Comparison of ENCODE assay signal across 8 mouse cellular contexts in the genomic region with DNA sequence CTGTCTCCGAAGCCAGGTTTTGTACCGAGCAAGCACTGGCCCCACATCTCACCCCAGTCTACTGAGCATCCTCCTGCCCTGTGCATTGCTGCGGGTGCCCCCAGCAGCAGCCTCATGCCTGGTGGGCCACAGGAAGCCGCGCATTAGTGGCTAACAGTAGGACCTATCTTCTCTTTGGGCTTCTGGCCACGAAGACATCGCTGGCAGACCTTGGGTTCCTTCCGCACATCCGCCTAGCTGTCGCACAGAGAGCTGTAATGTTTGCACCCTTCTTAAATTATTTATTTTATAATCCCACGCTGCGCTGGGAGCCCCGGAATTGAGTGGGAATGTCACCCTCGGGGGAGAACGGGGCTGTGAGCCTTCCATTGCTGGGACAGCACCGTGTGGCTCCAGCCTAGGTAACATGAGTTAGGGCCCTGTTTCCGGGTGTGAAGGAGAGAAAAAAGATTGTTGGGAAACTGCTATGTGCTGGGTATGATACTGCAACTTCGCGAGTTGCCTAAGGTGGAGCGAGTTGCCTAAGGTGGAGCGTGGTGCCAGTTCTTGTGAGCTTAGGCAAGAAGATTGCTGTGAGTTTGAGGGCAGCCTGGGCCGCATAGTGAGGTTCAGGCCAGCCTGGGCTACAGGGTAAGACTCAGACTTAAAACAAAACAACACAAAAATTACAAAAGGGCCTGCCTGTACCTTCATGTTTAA. TPM values are rescaled to one million over a fixed set of nuclear protein-coding genes. Genes with fewer than 3 reads are reported as not detected.
DNase-seq lines count a peak whose midpoint lies in the region; ATAC-seq and TF ChIP-seq lines count a peak whose summit lies in the region.

No protein-coding gene starts in this region.

- H3K27me3 ChIP-seq in kidney, embryonic 14.5 days (ENCODE audit: control insufficient read depth, insufficient read depth, low read length): no peaks in the 10 kb centered on the region
- H3K27me3 ChIP-seq in E14TG2a.4 (ENCODE audit: insufficient read depth, low read length): peaks cover 10% of the 10 kb centered on the region; the same call in 1 of the 2 replicates
- H3K27me3 ChIP-seq in intestine, postnatal 0 days (replicated peaks; ENCODE audit: control insufficient read depth, insufficient read depth, low read length): no peaks in the 10 kb centered on the region
- H3K27me3 ChIP-seq in midbrain, embryonic 16.5 days (ENCODE audit: control insufficient read depth, insufficient read depth, low read depth, low read length): peaks cover 3% of the 10 kb centered on the region; the same call in 1 of the 2 replicates

- peak; percentile 5; the same call in 1 of the 2 replicates for ATAC-seq in kidney, embryonic 14.5 days (ENCODE audit: low FRiP score, low TSS enrichment)
- no peak for ATAC-seq in intestine, postnatal 0 days
- peak; percentile 26 for ATAC-seq in midbrain, embryonic 16.5 days

- peak overlapping the region; percentile 71 for H3K9ac ChIP-seq in kidney, embryonic 14.5 days (ENCODE audit: low read depth, low read length)
- peak overlapping the region; percentile 41; the same call in 1 of the 2 replicates for H3K9ac ChIP-seq in intestine, postnatal 0 days (ENCODE audit: low read depth, low read length)
- peak overlapping the region; percentile 82 for H3K9ac ChIP-seq in midbrain, embryonic 16.5 days (ENCODE audit: low read depth, low read length)

- TF ChIP-seq POLR2A in embryonic fibroblast, embryonic 13.5 days (IDR thresholded peaks at IDR 0.05; ENCODE audit: low read depth, low read length): no peak

- H3K4me2 ChIP-seq in kidney, embryonic 14.5 days (replicated peaks; ENCODE audit: low read depth, low read length): peak overlapping the region; percentile 60
- H3K4me2 ChIP-seq in intestine, postnatal 0 days (replicated peaks; ENCODE audit: low read depth): peak overlapping the region; percentile 71
- H3K4me2 ChIP-seq in midbrain, embryonic 16.5 days (ENCODE audit: low read length): peak overlapping the region; percentile 64

- peak overlapping the region; percentile 70 for H3K4me3 ChIP-seq in kidney, embryonic 14.5 days (ENCODE audit: low read length)
- H3K4me3 ChIP-seq in E14TG2a.4 (replicated peaks; ENCODE audit: low read length): peak overlapping the region; percentile 88
- peak overlapping the region; percentile 74 for H3K4me3 ChIP-seq in embryonic fibroblast, embryonic 13.5 days (ENCODE audit: insufficient read depth, low read length)
- H3K4me3 ChIP-seq in intestine, postnatal 0 days (ENCODE audit: low read depth, low read length): peak overlapping the region; percentile 47
- peak overlapping the region; percentile 61 for H3K4me3 ChIP-seq in midbrain, embryonic 16.5 days (ENCODE audit: low read depth, low read length)

- DNase-seq in kidney, adult 11 months: no peak
- DNase-seq in embryo, embryonic 11 days: no peak
- DNase-seq in ovary, postnatal 36 days (ENCODE audit: low spot score): no peak

- H3K9me3 ChIP-seq in kidney, embryonic 14.5 days (ENCODE audit: control insufficient read depth, low read length): no peaks in the 10 kb centered on the region
- no peaks in the 10 kb centered on the region for H3K9me3 ChIP-seq in E14TG2a.4 (ENCODE audit: low read length)
- no peaks in the 10 kb centered on the region for H3K9me3 ChIP-seq in intestine, postnatal 0 days (ENCODE audit: control insufficient read depth)
- no peaks in the 10 kb centered on the region for H3K9me3 ChIP-seq in midbrain, embryonic 16.5 days (replicated peaks; ENCODE audit: control insufficient read depth, low read length, poor library complexity, severe bottlenecking)

- H3K36me3 ChIP-seq in kidney, embryonic 14.5 days (ENCODE audit: control insufficient read depth, insufficient read depth, low read length): no peaks in the 10 kb centered on the region
- no peaks in the 10 kb centered on the region for H3K36me3 ChIP-seq in E14TG2a.4 (ENCODE audit: insufficient read depth, low read length)
- no peaks in the 10 kb centered on the region for H3K36me3 ChIP-seq in intestine, postnatal 0 days (ENCODE audit: control insufficient read depth, insufficient read depth)
- H3K36me3 ChIP-seq in midbrain, embryonic 16.5 days (ENCODE audit: control insufficient read depth, insufficient read depth, low read length): no peaks in the 10 kb centered on the region

- TF ChIP-seq CTCF in E14TG2a.4 (conservative IDR thresholded peaks at IDR 0.05; ENCODE audit: low read length): no peak
- no peak for TF ChIP-seq CTCF in embryonic fibroblast, embryonic 13.5 days (IDR thresholded peaks at IDR 0.05; ENCODE audit: borderline replicate concordance, insufficient read depth, low read length)
- TF ChIP-seq CTCF in intestine, postnatal 0 days (IDR thresholded peaks at IDR 0.05; ENCODE audit: low read depth): no peak

- peak overlapping the region; percentile 47; the same call in 1 of the 2 replicates for H3K27ac ChIP-seq in kidney, embryonic 14.5 days (ENCODE audit: low read depth, low read length)
- H3K27ac ChIP-seq in embryonic fibroblast, embryonic 13.5 days (ENCODE audit: insufficient read depth, low read length): peak overlapping the region; percentile 43
- H3K27ac ChIP-seq in intestine, postnatal 0 days (ENCODE audit: low read depth, low read length): peak overlapping the region; percentile 15; the same call in 1 of the 2 replicates
- no peak overlapping the region for H3K27ac ChIP-seq in midbrain, embryonic 16.5 days (ENCODE audit: low read length)

- 29% methylated on average over 22 of the region's 22 CpGs for WGBS in kidney, embryonic 14.5 days
- WGBS in intestine, postnatal 0 days: 31% methylated on average over 22 of the region's 22 CpGs
- 37% methylated on average over 22 of the region's 22 CpGs for WGBS in midbrain, embryonic 16.5 days

- H3K4me1 ChIP-seq in kidney, embryonic 14.5 days (ENCODE audit: control insufficient read depth, insufficient read depth, low read length): peaks cover 58% of the 10 kb centered on the region
- H3K4me1 ChIP-seq in E14TG2a.4 (replicated peaks; ENCODE audit: low read depth, low read length): peaks cover 80% of the 10 kb centered on the region
- peaks cover 28% of the 10 kb centered on the region for H3K4me1 ChIP-seq in embryonic fibroblast, embryonic 13.5 days (ENCODE audit: control insufficient read depth, insufficient read depth, low read length)
- H3K4me1 ChIP-seq in intestine, postnatal 0 days (replicated peaks; ENCODE audit: control insufficient read depth, insufficient read depth, low read length): peaks cover 8% of the 10 kb centered on the region; the same call in 1 of the 2 replicates
- H3K4me1 ChIP-seq in midbrain, embryonic 16.5 days (ENCODE audit: control insufficient read depth, insufficient read depth, low read length): peaks cover 40% of the 10 kb centered on the region

RNA-seq across cellular contexts. Expression of gene Chst12, which starts 0.9 kb away (rescaled TPM):
- 13.3 and 17.5 TPM in 2 replicates for polyA plus RNA-seq in kidney, embryonic 14.5 days (2014; fragmentation: Nextera tagmentation; extraction: Ambion mirVana)
- polyA plus RNA-seq in embryonic fibroblast, embryonic 13.5 days (2011; ENCODE audit: insufficient read length, low read depth, missing spikeins): 31.6 and 66.5 TPM in 2 replicates
- 17.0 and 18.8 TPM in 2 replicates for polyA plus RNA-seq in intestine, postnatal 0 days (2015; fragmentation: Nextera tagmentation; extraction: Ambion mirVana)
- 25.5 and 30.6 TPM in 2 replicates for polyA plus RNA-seq in midbrain, embryonic 16.5 days (2015; fragmentation: Nextera tagmentation; extraction: Ambion mirVana)

RNA-seq across cellular contexts. Expression of gene Grifin, which starts 58.6 kb away (rescaled TPM):
- polyA plus RNA-seq in kidney, embryonic 14.5 days (2014; fragmentation: Nextera tagmentation; extraction: Ambion mirVana): 0.34 TPM in 1 of 2 replicates, not detected in the other
- not detected in 2 replicates for polyA plus RNA-seq in embryonic fibroblast, embryonic 13.5 days (2011; ENCODE audit: insufficient read length, low read depth, missing spikeins)
- polyA plus RNA-seq in intestine, postnatal 0 days (2015; fragmentation: Nextera tagmentation; extraction: Ambion mirVana): 1.1 and 1.5 TPM in 2 replicates
- 0.43 TPM in 1 of 2 replicates, not detected in the other for polyA plus RNA-seq in midbrain, embryonic 16.5 days (2015; fragmentation: Nextera tagmentation; extraction: Ambion mirVana)
